In genomic region chr7:4972321-4973047, GRCm38 (mm10) we compare ENCODE assay signal across 9 mouse cellular contexts. TPM values are rescaled to one million over a fixed set of nuclear protein-coding genes. Genes with fewer than 3 reads are reported as not detected.
A peak's percentile ranks its signal among the peaks of the same experiment; 100 is the strongest.
DNase-seq lines count a peak whose midpoint lies in the region; ATAC-seq and TF ChIP-seq lines count a peak whose summit lies in the region.
"Had no signal": no experiment of that assay in that cellular context is flagged by ENCODE, and none has a peak within 500 bp of the region (broad histone marks: within the 10 kb centered on the region; RNA-seq: fewer than 3 reads in every experiment).

No protein-coding gene starts in this region.

- H3K27me3 ChIP-seq in embryonic facial prominence, embryonic 14.5 days (replicated peaks; ENCODE audit: control insufficient read depth, insufficient read depth, low read length): no peaks in the 10 kb centered on the region
- no peaks in the 10 kb centered on the region for H3K27me3 ChIP-seq in heart, postnatal 0 days (ENCODE audit: control insufficient read depth, insufficient read depth, low read length)

- no peaks in the 10 kb centered on the region for H3K9me3 ChIP-seq in embryonic facial prominence, embryonic 14.5 days (ENCODE audit: control insufficient read depth, low read length)
- H3K9me3 ChIP-seq in heart, postnatal 0 days (replicated peaks; ENCODE audit: control insufficient read depth, low read length): no peaks in the 10 kb centered on the region

- no peaks in the 10 kb centered on the region for H3K36me3 ChIP-seq in embryonic facial prominence, embryonic 14.5 days (ENCODE audit: control insufficient read depth, insufficient read depth, low read length)
- no peaks in the 10 kb centered on the region for H3K36me3 ChIP-seq in heart, postnatal 0 days (replicated peaks; ENCODE audit: control insufficient read depth, insufficient read depth, low read length)

- DNase-seq in urinary bladder, postnatal 25 days (ENCODE audit: low spot score): peak; percentile 24
- no peak for DNase-seq in urinary bladder, adult 2 months (ENCODE audit: low spot score)
- DNase-seq in embryonic facial prominence, embryonic 14.5 days (ENCODE audit: low spot score): no peak
- DNase-seq in heart, postnatal 0 days (ENCODE audit: low spot score): peak; percentile 90
- no peak for DNase-seq in cerebellum, adult 9-10 months
- DNase-seq in cerebellum, adult 18-20 months: no peak
- DNase-seq in testis, postnatal 10 days (ENCODE audit: low spot score): no peak

- no peak overlapping the region for H3K9ac ChIP-seq in embryonic facial prominence, embryonic 14.5 days (ENCODE audit: low read depth, low read length)
- no peak overlapping the region for H3K9ac ChIP-seq in heart, postnatal 0 days (replicated peaks; ENCODE audit: low read depth, low read length)

- TF ChIP-seq CTCF in heart, postnatal 0 days (IDR thresholded peaks at IDR 0.05; ENCODE audit: low read depth): no peak

- H3K27ac ChIP-seq in embryonic facial prominence, embryonic 14.5 days (replicated peaks; ENCODE audit: low read depth, low read length): no peak overlapping the region
- H3K27ac ChIP-seq in heart, postnatal 0 days (ENCODE audit: low read depth): peak overlapping the region; percentile 68

- H3K4me2 ChIP-seq in embryonic facial prominence, embryonic 14.5 days (ENCODE audit: low read depth, low read length): no peak overlapping the region
- H3K4me2 ChIP-seq in heart, postnatal 0 days (ENCODE audit: low read depth, low read length): no peak overlapping the region

- 0 out of 2 replicates have a peak, but pooled peaks have one; percentile 33 for ATAC-seq in embryonic facial prominence, embryonic 14.5 days (ENCODE audit: low read depth)
- peak; percentile 94 for ATAC-seq in heart, postnatal 0 days (ENCODE audit: insufficient read depth, low read depth)
- ATAC-seq: forebrain, embryonic 14.5 days had no signal

- no peak overlapping the region for H3K4me3 ChIP-seq in embryonic facial prominence, embryonic 14.5 days (ENCODE audit: low read depth, low read length)
- no peak overlapping the region for H3K4me3 ChIP-seq in heart, postnatal 0 days (ENCODE audit: low read depth, low read length)

- WGBS in embryonic facial prominence, embryonic 14.5 days: 60% methylated on average over 18 of the region's 18 CpGs
- 31% methylated on average over 18 of the region's 18 CpGs for WGBS in heart, postnatal 0 days

- H3K4me1 ChIP-seq in embryonic facial prominence, embryonic 14.5 days (ENCODE audit: control insufficient read depth, insufficient read depth, low read length): no peaks in the 10 kb centered on the region
- H3K4me1 ChIP-seq in heart, postnatal 0 days (ENCODE audit: control insufficient read depth, insufficient read depth): peaks cover 18% of the 10 kb centered on the region

- no peak for TF ChIP-seq EP300 in heart, postnatal 0 days (IDR thresholded peaks at IDR 0.05; ENCODE audit: low read depth)

RNA-seq across cellular contexts. Expression of gene Sbk3, which starts 1.5 kb away (rescaled TPM):
- polyA plus RNA-seq in urinary bladder, adult 2 months (2012; rRNA removed): 0.25 and 0.44 TPM in 2 replicates
- polyA plus RNA-seq in embryonic facial prominence, embryonic 14.5 days (2014; fragmentation: Nextera tagmentation; extraction: Ambion mirVana): 0.06 and 0.08 TPM in 2 replicates
- 3.2 and 3.9 TPM in 2 replicates for total RNA-seq in heart, postnatal 0 days (2014; rRNA removed; ENCODE audit: low replicate concordance)
- 2.7 and 4.1 TPM in 2 replicates for polyA plus RNA-seq in heart, postnatal 0 days (2015; fragmentation: Nextera tagmentation; extraction: Ambion mirVana)

RNA-seq across cellular contexts. Expression of gene Sbk2, which starts 8.3 kb away (rescaled TPM):
- 0.29 and 0.46 TPM in 2 replicates for polyA plus RNA-seq in urinary bladder, adult 2 months (2012; rRNA removed)
- 0.64 and 0.92 TPM in 2 replicates for polyA plus RNA-seq in embryonic facial prominence, embryonic 14.5 days (2014; fragmentation: Nextera tagmentation; extraction: Ambion mirVana)
- total RNA-seq in heart, postnatal 0 days (2014; rRNA removed; ENCODE audit: low replicate concordance): 16.4 and 19.9 TPM in 2 replicates
- polyA plus RNA-seq in heart, postnatal 0 days (2015; fragmentation: Nextera tagmentation; extraction: Ambion mirVana): 22.0 and 24.3 TPM in 2 replicates
- total RNA-seq: layer of hippocampus, postnatal 10 days had no signal
- polyA plus RNA-seq: forebrain, embryonic 14.5 days had no signal

RNA-seq across cellular contexts. Expression of gene Zfp579, which starts 23.5 kb away (rescaled TPM):
- polyA plus RNA-seq in urinary bladder, adult 2 months (2012; rRNA removed): 35.6 and 38.2 TPM in 2 replicates
- polyA plus RNA-seq in embryonic facial prominence, embryonic 14.5 days (2014; fragmentation: Nextera tagmentation; extraction: Ambion mirVana): 23.0 and 30.4 TPM in 2 replicates
- total RNA-seq in heart, postnatal 0 days (2014; rRNA removed; ENCODE audit: low replicate concordance): 8.3 and 15.0 TPM in 2 replicates
- polyA plus RNA-seq in heart, postnatal 0 days (2015; fragmentation: Nextera tagmentation; extraction: Ambion mirVana): 25.4 and 30.6 TPM in 2 replicates

RNA-seq across cellular contexts. Expression of gene Zfp524, which starts 41.7 kb away (rescaled TPM):
- 25.1 and 25.4 TPM in 2 replicates for polyA plus RNA-seq in urinary bladder, adult 2 months (2012; rRNA removed)
- 14.5 and 16.5 TPM in 2 replicates for polyA plus RNA-seq in embryonic facial prominence, embryonic 14.5 days (2014; fragmentation: Nextera tagmentation; extraction: Ambion mirVana)
- 11.0 and 15.6 TPM in 2 replicates for total RNA-seq in heart, postnatal 0 days (2014; rRNA removed; ENCODE audit: low replicate concordance)
- polyA plus RNA-seq in heart, postnatal 0 days (2015; fragmentation: Nextera tagmentation; extraction: Ambion mirVana): 12.5 and 15.1 TPM in 2 replicates

RNA-seq across cellular contexts. Expression of gene Fiz1, which starts 42.0 kb away (rescaled TPM):
- 19.5 and 22.8 TPM in 2 replicates for polyA plus RNA-seq in urinary bladder, adult 2 months (2012; rRNA removed)
- polyA plus RNA-seq in embryonic facial prominence, embryonic 14.5 days (2014; fragmentation: Nextera tagmentation; extraction: Ambion mirVana): 31.1 and 32.8 TPM in 2 replicates
- total RNA-seq in heart, postnatal 0 days (2014; rRNA removed; ENCODE audit: low replicate concordance): 37.2 and 56.9 TPM in 2 replicates
- polyA plus RNA-seq in heart, postnatal 0 days (2015; fragmentation: Nextera tagmentation; extraction: Ambion mirVana): 14.4 and 14.7 TPM in 2 replicates

Comparison
In these comparisons a context has a peak if more than half of its experiments do, and no peak if none do; other contexts are left out.
1. DNase-seq: peak in urinary bladder, postnatal 25 days (single experiment) and heart, postnatal 0 days (single experiment); none in urinary bladder, adult 2 months (single experiment), embryonic facial prominence, embryonic 14.5 days (single experiment), cerebellum, adult 9-10 months (single experiment), cerebellum, adult 18-20 months (0 of 2) and testis, postnatal 10 days (single experiment).
2. RNA of gene Sbk2, which starts 8.3 kb away (polyA plus RNA-seq): 22.0 to 24.3 TPM in heart, postnatal 0 days; 0.64 to 0.92 TPM in embryonic facial prominence, embryonic 14.5 days and 0.29 to 0.46 TPM in urinary bladder, adult 2 months; every median in the first group is over 10 times any median in the second.